ENCODE assay signal across 8 mouse cellular contexts in genomic region chr6:30047271-30048162, GRCm38 (mm10). TPM values are rescaled to one million over a fixed set of nuclear protein-coding genes. Genes with fewer than 3 reads are reported as not detected.
DNase-seq lines count a peak whose midpoint lies in the region; ATAC-seq and TF ChIP-seq lines count a peak whose summit lies in the region.

TSS of gene Nrf1 (plus strand) at chr6:30047988.

- in situ Hi-C loops in ES-E14 (cut with MboI; ENCODE audit: low sequenced_read_pairs in 2 of 2, unreplicated experiment in 2 of 2) = no loop called here

- under 1% methylated on average over 52 of the region's 78 CpGs for WGBS in forebrain, embryonic 16.5 days
- WGBS in liver, postnatal 0 days (ENCODE audit: insufficient replicate concordance) = under 1% methylated on average over 41 of the region's 78 CpGs
- WGBS in neural tube, embryonic 13.5 days = under 1% methylated on average over 59 of the region's 78 CpGs

- TF ChIP-seq CTCF in liver, postnatal 0 days (IDR thresholded peaks at IDR 0.05; ENCODE audit: low read depth) = peak; percentile 27

- peak within 1 kb of the TSS; percentile 99 for H3K27ac ChIP-seq in ES-E14 (ENCODE audit: insufficient read depth, low read depth, low read length, poor library complexity, severe bottlenecking)
- peak within 1 kb of the TSS; percentile 100 for H3K27ac ChIP-seq in forebrain, embryonic 16.5 days (ENCODE audit: low read length)
- H3K27ac ChIP-seq in liver, postnatal 0 days (ENCODE audit: low read depth) = peak within 1 kb of the TSS; percentile 97
- peak within 1 kb of the TSS; percentile 100 for H3K27ac ChIP-seq in neural tube, embryonic 13.5 days (replicated peaks)

- peak within 1 kb of the TSS; percentile 72 for H3K4me2 ChIP-seq in forebrain, embryonic 16.5 days (ENCODE audit: low read length)
- H3K4me2 ChIP-seq in liver, postnatal 0 days (ENCODE audit: low read depth, low read length) = peak within 1 kb of the TSS; percentile 91
- peak within 1 kb of the TSS; percentile 61 for H3K4me2 ChIP-seq in neural tube, embryonic 13.5 days

- H3K9ac ChIP-seq in ES-E14 (ENCODE audit: insufficient read depth, low read depth, low read length, poor library complexity, severe bottlenecking) = peak within 1 kb of the TSS; percentile 99
- H3K9ac ChIP-seq in forebrain, embryonic 16.5 days (replicated peaks; ENCODE audit: low read depth, low read length) = peak within 1 kb of the TSS; percentile 99
- H3K9ac ChIP-seq in liver, postnatal 0 days (replicated peaks) = peak within 1 kb of the TSS; percentile 99
- H3K9ac ChIP-seq in neural tube, embryonic 13.5 days = peak within 1 kb of the TSS; percentile 100

- no peaks in the 10 kb centered on the region for H3K9me3 ChIP-seq in ES-E14 (ENCODE audit: control insufficient read depth, insufficient read depth, low read depth, low read length)
- no peaks in the 10 kb centered on the region for H3K9me3 ChIP-seq in forebrain, embryonic 16.5 days (ENCODE audit: control insufficient read depth, low read length)
- H3K9me3 ChIP-seq in liver, postnatal 0 days (ENCODE audit: low read length) = no peaks in the 10 kb centered on the region
- no peaks in the 10 kb centered on the region for H3K9me3 ChIP-seq in neural tube, embryonic 13.5 days

- TF ChIP-seq EP300 in liver, postnatal 0 days (IDR thresholded peaks at IDR 0.05; ENCODE audit: low read depth) = no peak

- H3K27me3 ChIP-seq in forebrain, embryonic 16.5 days (replicated peaks; ENCODE audit: control insufficient read depth, insufficient read depth, low read length) = no peaks in the 10 kb centered on the region
- no peaks in the 10 kb centered on the region for H3K27me3 ChIP-seq in liver, postnatal 0 days (ENCODE audit: insufficient read depth, low read length)
- H3K27me3 ChIP-seq in neural tube, embryonic 13.5 days = no peaks in the 10 kb centered on the region

- peak within 1 kb of the TSS; percentile 93 to 97 for H3K4me3 ChIP-seq in ES-E14 (ENCODE audit: insufficient read depth in 1 of 2, low read depth in 1 of 2, low read length in 2 of 2, poor library complexity in 1 of 2, severe bottlenecking in 1 of 2)
- H3K4me3 ChIP-seq in forebrain, embryonic 16.5 days (replicated peaks; ENCODE audit: low read length) = peak within 1 kb of the TSS; percentile 98
- H3K4me3 ChIP-seq in liver, postnatal 0 days (ENCODE audit: low read depth, low read length) = peak within 1 kb of the TSS; percentile 99
- peak within 1 kb of the TSS; percentile 98 for H3K4me3 ChIP-seq in neural tube, embryonic 13.5 days

- H3K36me3 ChIP-seq in ES-E14 (ENCODE audit: control insufficient read depth, insufficient read depth, low read length, poor library complexity, severe bottlenecking) = no peaks in the 10 kb centered on the region
- no peaks in the 10 kb centered on the region for H3K36me3 ChIP-seq in forebrain, embryonic 16.5 days (ENCODE audit: control insufficient read depth, insufficient read depth)
- no peaks in the 10 kb centered on the region for H3K36me3 ChIP-seq in liver, postnatal 0 days (replicated peaks; ENCODE audit: insufficient read depth, low read length)
- no peaks in the 10 kb centered on the region for H3K36me3 ChIP-seq in neural tube, embryonic 13.5 days

- peak; percentile 78 for DNase-seq in ES-E14 (ENCODE audit: low read depth, low spot score)
- peak; percentile 92 to 96 for DNase-seq in cerebellum, adult 18-20 months
- DNase-seq in heart, postnatal 25 days (ENCODE audit: low spot score) = peak; percentile 86
- DNase-seq in layer of hippocampus, adult 11-12 months (ENCODE audit: low spot score) = peak; percentile 92
- DNase-seq in liver, postnatal 0 days = peak; percentile 94
- peak; percentile 76 for DNase-seq in telencephalon, adult 2 months (ENCODE audit: low read depth, low spot score)

- H3K4me1 ChIP-seq in ES-E14 (ENCODE audit: control insufficient read depth in 2 of 2, insufficient read depth in 2 of 2, low read length in 2 of 2, poor library complexity in 1 of 2) = peaks cover 2 to 9% of the 10 kb centered on the region in 2 experiments; a peak in 2 of 4 replicates
- H3K4me1 ChIP-seq in forebrain, embryonic 16.5 days (replicated peaks; ENCODE audit: control insufficient read depth, insufficient read depth, low read length) = peaks cover 28% of the 10 kb centered on the region
- peaks cover 16% of the 10 kb centered on the region for H3K4me1 ChIP-seq in liver, postnatal 0 days (ENCODE audit: insufficient read depth)
- H3K4me1 ChIP-seq in neural tube, embryonic 13.5 days (replicated peaks) = peaks cover 35% of the 10 kb centered on the region

- peak; percentile 98 for ATAC-seq in forebrain, embryonic 16.5 days
- peak; percentile 90 for ATAC-seq in liver, postnatal 0 days
- peak; percentile 97 for ATAC-seq in neural tube, embryonic 13.5 days (ENCODE audit: low read depth)

- intact Hi-C loops in heart, postnatal 25 days (cut with DNase I) = loop anchor here (5.0 kb wide), 2 partner anchors 60 to 280 kb away; partner anchors contain the start of gene Ahcyl2

TF ChIP-seq in ES-E14, 5 proteins besides CTCF, POLR2A, EP300 and RAD21:
- TF ChIP-seq HCFC1 (IDR thresholded peaks at IDR 0.05; ENCODE audit: borderline replicate concordance, insufficient read depth, low read length) (no peak), CHD2 (IDR thresholded peaks at IDR 0.05; ENCODE audit: low read depth, low read length) (no peak), MAFK (IDR thresholded peaks at IDR 0.05; ENCODE audit: insufficient read depth, low read depth, low read length) (no peak), ZC3H11A (IDR thresholded peaks at IDR 0.05; ENCODE audit: borderline replicate concordance, low read depth, low read length) (no peak), ZNF384 (IDR thresholded peaks at IDR 0.05; ENCODE audit: low read depth, low read length) (no peak)

RNA-seq across cellular contexts. Expression of gene Nrf1, which starts in this region (rescaled TPM):
- 81.6 and 86.5 TPM in 2 replicates for total RNA-seq in ES-E14 (2012; rRNA removed)
- polyA plus RNA-seq in forebrain, embryonic 16.5 days (2015; fragmentation: Nextera tagmentation; extraction: Ambion mirVana) = 54.6 and 57.4 TPM in 2 replicates
- 10 to 100 TPM; 12.2 to 14.0 TPM for total RNA-seq in heart, postnatal 25 days (2021)
- 15.5 and 17.3 TPM in 2 replicates for polyA plus RNA-seq in liver, postnatal 0 days (2015; fragmentation: Nextera tagmentation; extraction: Ambion mirVana)
- 40.0 and 40.9 TPM in 2 replicates for polyA plus RNA-seq in neural tube, embryonic 13.5 days (2015; fragmentation: Nextera tagmentation; extraction: Ambion mirVana)

Comparison
In these comparisons a context has a peak if more than half of its experiments do, and no peak if none do; other contexts are left out.
1. Peak in every context shown above with its lines: DNase-seq, ATAC-seq, H3K4me3 ChIP-seq and H3K27ac ChIP-seq.